Mouse (Mus musculus): Measurements from ENCODE around the gene Rragc.
"Not testable (repeated sequence)": the region's sequence is repeated elsewhere in the genome, so short reads cannot be mapped to it uniquely, and the experiment has no call there.

The Rragc gene

DNA sequence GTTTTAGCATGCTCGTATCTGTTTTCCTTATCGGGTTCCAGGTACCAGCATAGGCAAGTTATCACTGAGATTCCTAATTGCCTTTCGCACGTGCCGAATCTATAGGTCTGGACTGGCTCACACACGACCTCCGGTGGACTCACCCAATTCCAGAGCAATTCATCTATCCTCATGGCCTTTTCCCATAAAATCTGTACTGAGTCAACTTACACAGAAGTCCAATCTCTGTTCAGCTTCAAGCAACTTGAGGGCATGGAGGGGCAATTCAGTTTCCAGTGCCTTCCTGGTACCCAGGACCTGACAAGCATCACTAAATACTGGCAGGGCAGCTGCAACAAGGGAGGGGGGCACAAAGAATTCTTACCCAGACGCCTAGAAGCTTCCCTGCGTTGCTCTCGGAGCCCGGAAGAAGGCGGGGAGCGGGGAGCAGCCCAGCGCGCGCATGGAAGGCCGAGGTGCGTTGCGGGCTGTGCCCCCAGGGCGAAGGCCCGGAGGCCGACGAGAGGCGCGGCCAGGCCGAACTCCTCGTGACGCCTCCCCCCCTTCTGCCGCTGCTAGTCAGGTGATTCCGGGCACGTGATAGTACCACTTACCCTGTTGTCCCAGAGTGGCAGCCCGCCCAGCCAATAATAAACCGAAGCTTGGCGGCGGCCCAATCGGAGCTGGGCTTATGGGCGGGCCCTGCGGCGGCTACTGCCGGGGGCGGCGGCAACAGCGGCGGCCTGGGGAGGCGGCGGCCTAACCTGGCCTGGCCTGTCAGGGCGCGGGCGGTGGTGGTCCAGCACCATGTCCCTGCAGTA is at the start of gene Rragc:
Gene Rragc (plus strand): TSS at position 699 of the 800 bp plus-strand sequence.
- DNase-seq = peak; percentile 100

DNA sequence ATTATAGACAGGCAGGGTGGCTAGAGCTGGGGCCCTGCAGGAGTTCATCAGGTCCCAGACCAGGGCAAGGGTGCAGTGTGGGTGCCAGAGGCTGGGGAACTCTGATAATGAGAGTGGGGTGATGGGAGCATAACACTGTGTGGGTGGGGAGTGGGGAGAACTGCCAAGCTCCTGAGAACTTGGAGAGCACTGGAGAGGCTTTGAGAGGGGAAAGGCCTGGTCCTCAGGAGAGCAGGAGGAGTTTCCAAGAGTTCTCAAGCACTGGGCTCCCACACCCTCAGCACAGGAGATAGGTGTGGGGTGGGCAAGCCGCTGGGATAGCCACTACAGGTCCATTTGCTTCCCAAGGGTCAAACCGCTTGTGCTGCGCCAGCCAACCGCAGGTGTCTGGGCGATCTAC is 23.5 kb upstream of the Rragc start:
- no peak for DNase-seq

DNA sequence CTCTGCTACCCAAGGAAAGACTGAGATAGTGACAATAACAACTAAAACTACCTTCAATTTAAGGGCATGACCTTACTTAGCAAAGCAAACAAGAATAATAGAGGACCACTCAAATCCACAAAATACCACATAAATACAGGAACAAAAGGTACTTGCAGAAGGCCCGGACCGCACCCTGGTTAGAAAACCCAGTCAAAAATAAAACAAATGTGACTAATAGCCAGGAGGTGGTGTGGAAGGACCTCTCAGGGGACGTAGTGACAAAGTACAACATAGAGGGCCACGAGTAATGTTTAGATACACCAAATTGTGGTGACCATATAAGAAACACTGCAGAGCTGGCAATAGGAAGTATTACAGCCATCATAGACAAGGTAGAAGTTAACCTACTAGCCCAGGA is 23.0 kb upstream of the Rragc start:
- no peak for DNase-seq

DNA sequence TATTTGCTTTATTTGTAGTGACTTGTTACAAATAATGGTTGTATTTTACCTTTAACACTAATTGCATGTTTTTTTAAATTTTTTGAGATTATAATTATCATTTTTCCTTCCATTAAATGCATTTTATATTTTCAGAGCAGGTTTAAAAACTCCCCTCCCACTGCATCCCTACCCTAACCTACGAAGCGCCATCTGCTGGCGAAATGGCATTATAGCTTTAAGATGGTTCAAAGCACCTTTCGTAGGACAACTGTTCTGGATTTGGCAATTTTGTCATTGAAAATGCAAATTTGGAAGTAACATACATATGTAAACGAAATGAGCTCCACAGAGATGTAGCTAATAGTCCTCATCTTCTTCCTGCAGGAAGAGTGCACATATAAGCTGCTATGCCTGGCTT is 18.6 kb upstream of the Rragc start:
- DNase-seq = peak; percentile 68 to 70

DNA sequence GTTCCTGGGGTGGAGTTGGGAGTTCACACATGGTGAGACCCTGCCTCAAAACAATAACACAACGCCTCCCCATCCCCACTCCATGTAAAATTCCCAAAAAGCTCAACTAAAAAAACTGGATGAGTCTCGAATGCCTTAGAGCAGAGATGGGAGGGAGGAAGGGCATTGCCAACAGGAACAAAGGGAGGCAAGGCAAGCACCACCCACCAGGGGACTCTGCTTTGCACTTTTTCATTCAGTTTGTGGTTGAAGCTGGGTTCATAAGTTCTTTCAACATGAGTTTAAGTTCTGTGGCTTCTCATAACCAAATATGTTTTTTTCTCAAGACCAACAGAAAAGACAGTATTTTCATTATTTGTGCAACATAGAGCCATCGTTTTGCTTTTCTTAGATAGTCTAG is 13.8 kb upstream of the Rragc start:
- DNase-seq = no peak

DNA sequence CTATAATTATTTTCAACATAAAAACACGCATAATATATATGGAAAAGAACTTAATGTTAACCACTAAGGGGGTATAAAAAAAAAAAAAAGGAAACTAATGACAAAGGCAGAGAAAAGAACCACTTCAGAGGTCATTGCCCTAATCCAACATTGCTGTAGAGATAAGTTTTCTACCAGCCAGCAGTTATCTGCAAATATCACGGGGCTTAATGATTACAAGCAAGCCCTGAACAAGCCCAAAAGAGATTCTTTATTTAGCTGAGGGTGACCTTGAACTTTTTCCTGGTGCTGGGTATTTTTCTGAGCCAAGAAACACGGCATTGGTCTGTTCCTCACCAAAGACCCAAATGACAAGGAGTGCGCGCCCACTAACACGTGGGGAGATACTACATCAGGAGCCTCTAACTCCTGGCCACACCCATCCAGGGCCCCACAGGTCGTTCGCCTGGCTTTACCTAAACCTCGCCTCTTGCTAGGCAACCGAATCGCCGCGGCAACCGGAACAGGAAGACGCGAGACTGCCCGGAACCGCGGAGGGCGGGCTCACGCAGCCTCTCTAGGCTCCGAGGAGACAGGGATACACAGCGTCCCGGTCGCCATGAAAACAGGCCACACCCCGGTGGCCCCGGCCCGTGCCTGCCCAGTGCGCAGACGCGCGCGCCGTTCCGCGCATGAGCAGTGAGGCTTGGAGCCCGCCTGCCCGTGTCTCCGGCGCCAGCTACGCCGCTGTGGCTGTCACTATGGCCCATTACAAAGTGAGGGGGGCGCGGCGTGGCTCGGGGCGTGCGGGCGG is 12.7 kb upstream of the Rragc start, which contains the start of gene Mycbp:
Gene Mycbp (plus strand): TSS at position 500 of the 793 bp plus-strand sequence.
- peak; percentile 99 for DNase-seq

DNA sequence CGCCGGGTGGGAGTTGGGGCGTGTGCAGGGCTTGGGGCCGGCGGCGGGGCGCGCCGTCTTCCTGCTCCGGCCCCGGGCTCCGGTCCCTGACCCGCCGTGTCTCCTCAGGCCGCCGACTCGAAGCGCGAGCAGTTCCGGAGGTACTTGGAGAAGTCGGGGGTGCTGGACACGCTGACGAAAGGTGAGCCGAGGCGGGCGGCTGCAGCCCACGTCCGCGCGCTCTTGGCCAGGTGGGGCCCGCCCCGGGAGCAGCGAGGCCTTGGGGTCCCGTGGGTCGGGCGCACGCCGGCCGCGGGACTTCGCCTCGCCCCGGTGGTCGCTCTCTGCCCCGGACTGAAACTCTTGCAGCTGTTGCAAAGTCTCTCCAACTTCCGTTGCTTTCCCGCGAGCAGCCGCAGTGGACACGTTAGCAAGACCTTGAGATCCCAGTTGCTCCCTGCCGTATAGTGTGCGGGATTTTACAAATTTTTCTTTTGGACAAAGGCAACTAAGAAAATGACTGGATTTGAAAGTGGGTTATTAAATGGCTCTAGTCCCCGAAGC is 12.0 kb upstream of the Rragc start:
- peak; percentile 59 to 76 for DNase-seq

DNA sequence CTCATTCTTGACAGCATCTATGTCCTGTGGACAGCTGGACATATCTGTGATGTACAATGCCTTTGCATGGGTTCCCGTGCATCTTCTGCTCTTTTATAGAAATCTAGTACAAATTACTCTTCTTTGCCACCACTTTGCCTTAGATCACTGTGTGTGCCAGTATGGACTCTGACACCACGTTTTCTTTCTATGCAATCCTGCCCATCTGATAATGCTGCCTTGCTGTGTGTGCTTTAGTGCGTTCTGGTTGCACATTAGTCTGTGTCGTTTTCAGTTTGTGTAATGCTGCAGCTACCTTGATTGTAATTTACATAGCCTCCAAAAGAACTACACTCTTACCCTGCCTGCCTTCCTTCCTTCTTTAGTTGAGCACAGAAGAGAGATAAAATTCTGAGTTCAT is 5.7 kb upstream of the Rragc start:
- DNase-seq = no peak

DNA sequence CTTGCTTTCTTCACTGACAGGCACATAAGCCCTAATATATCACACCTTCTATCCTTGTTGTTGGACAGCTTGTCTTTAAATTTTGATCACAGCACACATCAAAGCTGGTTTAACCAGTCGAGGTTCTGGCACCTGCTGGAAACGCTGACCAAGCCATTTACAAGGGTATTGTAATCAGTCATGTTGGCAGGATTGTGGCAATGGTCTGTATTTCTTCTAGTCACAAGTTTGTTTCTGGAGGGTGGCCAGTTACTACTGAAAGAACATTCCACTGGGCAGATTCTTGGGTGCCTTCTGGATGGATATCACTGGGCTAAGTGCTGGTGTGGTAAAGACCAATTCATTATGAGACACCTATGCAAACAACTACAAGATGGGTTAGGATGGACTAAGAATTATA is 4.8 kb upstream of the Rragc start:
- no peak for DNase-seq

DNA sequence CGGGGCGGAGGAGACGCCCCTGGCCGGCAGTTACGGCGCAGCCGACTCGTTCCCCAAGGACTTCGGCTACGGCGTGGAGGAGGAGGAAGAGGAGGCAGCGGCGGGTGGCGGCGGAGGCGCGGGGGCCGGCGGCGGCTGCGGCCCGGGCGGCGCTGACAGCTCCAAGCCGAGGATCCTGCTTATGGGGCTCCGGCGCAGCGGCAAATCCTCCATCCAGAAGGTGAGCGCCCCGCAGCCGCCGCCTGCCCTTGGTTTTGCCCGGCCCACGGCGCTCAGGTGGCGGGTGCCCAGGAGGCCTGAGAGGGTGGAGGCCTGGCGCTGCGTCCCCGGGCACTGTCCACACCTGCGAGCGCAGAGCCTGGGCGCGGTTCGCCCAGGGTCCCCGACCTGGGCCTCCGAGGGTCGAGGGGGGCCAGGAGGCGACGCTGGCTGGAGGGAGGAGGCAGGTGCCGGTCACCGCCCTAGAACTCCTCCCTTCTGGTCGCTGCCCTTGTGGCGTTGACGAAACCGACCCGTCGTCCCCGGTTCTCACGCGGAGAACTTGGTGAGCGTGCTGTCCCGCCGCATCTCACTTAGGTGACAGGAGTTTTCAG is 398 bp downstream of the Rragc start, which contains the start of gene 4930535I16Rik:
Gene 4930535I16Rik (minus strand): TSS at position 475 of the 593 bp plus-strand sequence.
- DNase-seq = peak in 1 of 2 experiments; percentile 45

DNA sequence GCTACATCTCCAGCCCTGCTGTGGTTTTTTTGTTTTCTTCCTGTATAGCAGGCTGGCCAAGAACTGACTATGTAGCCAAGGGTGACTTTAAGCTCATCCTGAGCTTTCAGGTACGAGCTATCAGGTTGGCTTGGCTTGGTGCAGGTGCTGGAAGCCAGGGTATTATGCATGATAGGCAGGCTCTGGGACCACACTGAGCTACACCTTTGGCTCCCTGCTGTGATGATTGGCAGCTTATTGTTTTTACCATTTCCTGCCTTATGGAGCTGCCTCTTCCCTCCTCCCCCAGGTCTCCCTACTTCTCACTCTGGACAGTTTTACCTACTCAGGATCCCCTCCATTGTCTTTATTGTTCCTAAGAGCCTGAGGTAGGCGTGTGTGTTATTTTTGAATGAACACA is 1.6 kb downstream of the Rragc start:
- no peak for DNase-seq

DNA sequence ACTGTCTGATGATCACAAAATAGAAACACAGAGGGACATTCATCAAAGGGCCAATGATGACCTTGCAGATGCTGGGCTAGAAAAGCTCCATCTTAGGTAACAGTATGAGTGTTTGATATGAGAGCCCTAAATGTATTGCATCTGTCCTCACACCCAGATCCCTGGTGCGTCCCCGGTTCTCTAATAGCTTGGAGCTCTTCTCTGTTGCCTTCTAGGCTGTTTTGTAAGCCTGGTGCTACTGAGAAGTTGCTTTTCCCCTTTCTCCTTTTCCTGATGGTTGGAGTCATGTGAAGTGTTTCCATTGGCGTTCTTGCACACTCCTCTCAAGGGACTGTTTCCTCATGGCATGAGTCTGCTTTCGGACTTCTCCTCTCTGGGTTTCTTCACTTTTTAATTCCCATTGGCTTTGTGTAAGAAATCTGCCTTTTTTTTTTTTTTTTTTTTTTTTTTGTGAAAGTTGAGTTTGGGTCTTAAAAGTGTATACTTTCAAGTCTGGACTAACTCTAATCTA is 3.9 kb downstream of the Rragc start:
- DNase-seq = no peak

DNA sequence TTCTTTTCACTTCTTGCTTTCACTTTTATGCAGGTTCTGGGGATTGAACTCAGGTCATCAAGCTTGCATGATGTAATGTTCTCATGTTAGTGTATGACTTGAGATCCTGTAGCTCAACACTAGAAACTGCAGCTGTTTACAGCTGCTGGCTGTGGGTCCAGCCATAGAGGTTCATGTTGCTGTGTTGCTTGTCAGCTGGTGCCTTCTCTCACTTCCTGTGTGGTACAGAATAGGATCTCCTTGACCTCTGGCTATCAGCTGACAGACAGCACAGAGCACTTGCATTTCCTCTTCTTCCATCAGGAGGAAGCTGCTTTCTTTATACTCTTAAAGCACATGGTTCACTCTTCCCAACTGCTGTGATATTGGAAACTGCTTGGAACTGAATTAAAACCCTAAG is 10.7 kb downstream of the Rragc start:
- peak in 1 of 2 experiments; percentile 19 for DNase-seq

DNA sequence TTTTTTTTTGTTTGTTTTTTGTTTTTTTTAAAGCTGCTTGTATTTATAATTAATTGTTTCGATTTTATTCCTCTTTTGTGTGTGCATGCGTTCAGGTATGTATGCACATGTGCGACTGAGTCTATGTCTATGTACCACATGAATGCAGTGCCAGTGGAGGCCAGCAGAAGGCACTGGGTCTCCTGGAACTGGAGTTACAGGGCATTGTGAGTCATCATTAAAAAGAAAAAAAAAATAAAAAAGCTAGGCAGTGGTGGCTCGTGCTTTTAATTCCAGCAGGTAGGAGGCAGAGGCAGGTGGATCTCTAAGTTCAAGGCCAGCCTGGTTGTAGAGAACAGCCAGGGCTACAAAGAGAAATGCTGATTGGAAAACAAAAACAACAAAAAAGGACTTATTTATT is 12.7 kb downstream of the Rragc start:
- no peak for DNase-seq

DNA sequence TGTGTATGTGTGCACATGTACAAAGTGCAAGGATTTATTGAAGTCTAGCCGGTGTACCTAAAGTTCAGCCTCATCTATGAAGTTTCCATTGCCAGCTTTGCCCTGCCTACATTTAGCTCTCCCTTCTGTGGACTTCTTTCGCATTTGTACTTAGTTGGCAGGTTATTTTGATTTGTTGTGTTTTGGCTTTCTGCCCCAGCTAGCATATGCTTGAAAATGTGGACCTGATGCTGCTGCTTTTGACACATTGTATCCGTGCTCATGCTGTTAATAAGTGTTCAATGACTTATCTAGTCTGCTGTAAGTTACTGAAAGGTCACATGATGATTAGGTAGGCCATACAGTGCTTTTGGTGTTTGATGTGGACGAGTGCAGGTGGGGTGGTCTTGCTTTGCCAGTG is 17.1 kb downstream of the Rragc start:
- no peak for DNase-seq

DNA sequence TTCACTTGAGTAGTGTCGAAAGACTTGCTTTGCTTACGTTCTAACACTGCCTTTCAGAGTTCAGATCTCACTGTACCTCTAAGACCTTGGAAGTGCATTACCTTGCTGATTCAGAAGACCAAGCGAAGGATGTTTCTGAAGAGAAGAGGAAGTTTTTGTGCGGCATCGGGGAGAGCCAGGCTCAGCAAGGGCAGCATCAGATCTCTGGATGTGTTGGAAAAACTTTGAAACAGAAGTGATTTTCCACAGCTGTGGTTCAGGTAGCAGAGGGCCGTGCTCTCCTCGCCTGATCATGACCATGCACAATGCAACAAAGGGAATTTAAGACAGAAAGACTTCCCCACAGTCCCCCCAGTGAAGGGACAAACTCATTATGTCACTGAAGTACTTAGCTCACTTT is 18.8 kb downstream of the Rragc start:
- DNase-seq = no peak

DNA sequence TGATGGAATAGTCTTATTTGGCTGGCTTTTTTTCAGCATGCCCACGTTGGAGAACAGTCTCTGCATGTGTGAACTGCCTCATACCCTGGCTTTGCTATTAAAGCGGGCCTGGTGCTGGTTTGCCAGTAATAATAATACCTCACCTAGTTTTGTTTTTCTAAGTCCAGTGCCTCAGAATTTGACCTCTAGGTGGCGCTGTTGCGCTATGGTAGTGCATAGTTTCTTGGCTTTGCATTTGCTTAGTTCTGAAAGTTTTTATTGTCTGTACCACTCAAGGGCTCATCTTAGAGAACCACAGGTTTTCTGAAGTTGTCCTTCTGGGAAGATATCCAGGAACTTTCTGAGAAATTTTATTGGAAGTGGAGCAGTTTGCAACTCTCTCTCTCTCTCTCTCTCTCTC is 22.6 kb downstream of the Rragc start:
- DNase-seq = peak; percentile 87

DNA sequence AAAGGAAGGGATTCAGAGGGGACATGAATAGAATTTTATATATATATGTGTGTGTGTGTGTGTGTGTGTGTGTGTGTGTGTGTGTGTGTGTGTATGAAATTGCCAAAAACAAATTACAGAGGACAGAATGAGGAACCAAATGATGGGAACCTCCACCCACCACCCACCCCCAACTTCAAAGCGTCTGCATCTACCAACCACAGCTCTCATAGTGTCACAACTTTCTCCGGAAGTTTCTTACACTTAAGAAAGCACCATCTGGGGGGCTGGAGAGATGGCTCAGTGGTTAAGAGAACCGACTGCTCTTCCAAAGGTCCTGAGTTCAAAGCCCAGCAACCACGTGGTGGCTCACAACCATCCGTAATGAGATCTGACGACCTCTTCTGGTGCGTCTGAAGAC is 23.6 kb downstream of the Rragc start:
- DNase-seq = not testable (repeated sequence)

DNA sequence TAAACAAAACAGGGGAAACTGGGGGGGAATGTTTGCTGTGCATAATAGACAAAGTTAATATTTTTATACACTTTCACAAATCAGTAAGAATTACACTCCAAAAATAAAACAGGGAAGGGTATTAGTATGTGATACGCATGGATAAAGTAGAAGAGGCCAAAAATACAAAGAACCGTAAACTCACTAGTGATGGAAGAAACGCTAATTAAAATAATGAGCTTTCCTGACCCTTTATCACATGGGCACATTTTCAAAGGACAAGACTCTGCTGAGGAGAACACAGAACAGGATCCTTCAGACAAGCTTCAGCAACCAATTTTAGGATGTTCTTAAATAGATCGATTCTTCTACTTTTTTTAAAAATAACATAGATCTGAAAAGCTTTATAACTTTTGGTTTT is 29.5 kb downstream of the Rragc start:
- DNase-seq = no peak

DNA sequence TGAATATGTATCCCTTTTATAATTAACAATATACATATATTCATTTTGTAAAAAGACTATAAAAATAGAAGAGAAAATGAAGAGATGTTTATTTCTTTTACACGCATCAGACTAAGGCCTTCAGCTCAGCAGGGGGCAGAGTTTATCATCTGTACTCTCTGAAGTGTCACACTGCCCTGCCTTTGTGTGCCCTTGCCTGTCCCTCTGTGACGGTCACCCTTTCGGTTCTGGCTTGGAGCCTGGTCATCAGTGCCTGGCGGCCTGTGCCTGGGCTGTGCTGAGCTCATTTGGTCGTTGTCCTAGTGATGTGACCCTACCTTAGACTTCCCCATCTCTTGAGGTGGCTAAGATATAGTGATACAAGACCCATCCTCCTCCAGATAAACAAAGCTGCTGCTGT is 29.9 kb downstream of the Rragc start:
- DNase-seq = no peak

DNA sequence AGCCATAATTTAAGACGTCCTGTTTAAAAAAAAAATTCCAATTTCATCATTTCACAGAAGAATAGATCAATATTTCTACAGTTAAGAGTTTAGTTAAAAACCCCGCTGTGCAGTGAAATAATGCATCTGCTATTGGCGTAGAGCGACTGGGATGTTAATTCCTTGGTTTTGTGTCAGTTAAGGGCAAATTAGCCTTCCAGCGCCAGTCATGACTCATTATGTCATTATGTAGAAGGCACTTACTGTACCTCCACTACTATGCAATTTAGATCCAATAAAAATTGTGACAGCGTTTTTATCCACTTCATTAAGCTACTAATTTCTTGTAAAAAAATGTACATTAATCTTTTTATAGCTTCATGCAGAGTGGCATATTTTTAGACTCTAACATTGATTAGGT is 31.7 kb downstream of the Rragc start:
- no peak for DNase-seq

DNA sequence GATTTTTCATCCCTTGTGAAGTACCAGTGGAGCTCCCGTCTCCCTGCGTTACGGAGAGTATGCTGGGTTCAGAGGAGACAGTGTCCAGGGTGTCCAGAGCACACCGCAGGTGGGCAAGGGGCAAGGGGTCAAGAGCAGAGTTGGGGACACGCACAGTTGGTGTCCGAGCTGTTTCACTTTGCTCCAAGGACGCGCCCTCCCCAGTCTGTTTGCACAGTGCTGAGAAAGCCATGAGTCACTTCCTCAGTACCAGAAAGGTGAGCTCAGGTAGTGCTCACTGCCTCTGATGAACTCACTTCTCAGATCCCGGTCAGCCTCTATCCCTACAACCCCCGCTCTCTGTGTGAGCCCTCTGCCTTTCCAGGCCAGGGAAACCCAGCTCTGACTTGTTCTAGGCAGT is 32.4 kb downstream of the Rragc start:
- no peak for DNase-seq

DNA sequence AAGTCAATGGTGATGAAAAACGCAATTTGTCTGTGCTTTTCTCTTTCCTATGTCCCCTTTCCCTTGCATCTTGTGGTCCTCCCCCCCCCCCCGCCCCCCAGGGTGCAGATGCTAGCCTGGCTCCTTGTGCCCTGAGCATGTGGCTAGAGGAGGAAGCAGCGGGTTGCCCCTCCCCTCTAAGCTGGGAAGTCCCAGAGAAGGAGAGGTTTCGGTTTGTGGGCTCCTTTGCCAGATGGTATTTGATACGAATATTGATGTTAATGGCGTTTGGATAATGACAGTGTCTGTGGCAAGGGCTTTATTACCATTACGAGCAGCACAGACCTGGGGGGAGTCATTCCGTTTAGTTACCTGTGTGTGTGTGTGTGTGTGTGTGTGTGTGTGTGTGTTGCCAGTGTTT is 34.8 kb downstream of the Rragc start:
- no peak for DNase-seq

Data from kidney, postnatal 4 days (tissue).